Mouse (Mus musculus) CH12.LX (cell line): ENCODE measurements around the gene Nod2. TPM values are rescaled to one million over a fixed set of nuclear protein-coding genes. Genes with fewer than 3 reads are reported as not detected.

Experiments
- DNase-seq: peaks from one replicate; pipeline ENCODE4 v3.0.0-alpha.2; 2013; ENCODE audit errors: extremely low read depth
- H3K27ac ChIP-seq: 2 replicates; pipeline ENCODE4 v1.5.1; 2012; ENCODE audit warnings: low read depth, mild to moderate bottlenecking, control low read depth, moderate library complexity; ENCODE audit not compliant: insufficient read depth
- H3K27me3 ChIP-seq: replicated peaks from 2 replicates; pipeline ENCODE3; 2012; ENCODE audit warnings: inconsistent platforms
- H3K36me3 ChIP-seq, 2 experiments: replicated peaks in 1 of 2; 2 replicates each; pipeline versions ENCODE3 to v1.6.1; 2012; ENCODE audit warnings: inconsistent platforms in 1 of 2, low read length in 1 of 2, mild to moderate bottlenecking in 1 of 2, mixed read lengths in 1 of 2, moderate library complexity in 1 of 2; ENCODE audit not compliant: control insufficient read depth in 1 of 2, insufficient read depth in 1 of 2
- H3K4me1 ChIP-seq, 2 experiments: 2 replicates each; pipeline ENCODE4 v1.6.1; 2012; ENCODE audit warnings: inconsistent platforms in 1 of 2, moderate library complexity in 1 of 2; ENCODE audit not compliant: insufficient read depth in 2 of 2, control insufficient read depth in 1 of 2
- H3K4me2 ChIP-seq: 2 replicates; pipeline ENCODE4 v1.6.1; 2012; ENCODE audit warnings: low read depth, mild to moderate bottlenecking, control low read depth; ENCODE audit not compliant: poor library complexity, insufficient read depth, severe bottlenecking
- H3K4me3 ChIP-seq, 3 experiments: fragments of 150-350 bp in 1 of 3; sonication (generic) in 1 of 3; replicated peaks in 1 of 3; 2 replicates each; pipeline versions ENCODE3 to v1.5.1; 2011 to 2012; ENCODE audit warnings: low read depth in 2 of 3, low read length in 2 of 3, mild to moderate bottlenecking in 2 of 3, moderate library complexity in 2 of 3, control low read depth in 1 of 3, improper control_type of control experiment in 1 of 3, inconsistent platforms in 1 of 3, mixed read lengths in 1 of 3; ENCODE audit not compliant: poor library complexity in 1 of 3
- H3K79me2 ChIP-seq: replicated peaks from 2 replicates; pipeline ENCODE4 v1.6.1; 2012; ENCODE audit warnings: mild to moderate bottlenecking, moderate library complexity; ENCODE audit not compliant: control insufficient read depth, poor library complexity, insufficient read depth, severe bottlenecking; ENCODE audit errors: extremely low read depth
- H3K9ac ChIP-seq: 2 replicates; pipeline ENCODE4 v1.6.1; 2012; ENCODE audit warnings: low read depth, mild to moderate bottlenecking, control low read depth, moderate library complexity; ENCODE audit not compliant: insufficient read depth
- H3K9me3 ChIP-seq: replicated peaks from 2 replicates; pipeline ENCODE3; 2012; ENCODE audit warnings: low read length, inconsistent platforms, mixed read lengths
- CHD1 ChIP-seq: IDR thresholded peaks from 2 replicates; pipeline ENCODE4 v1.6.1; 2012; ENCODE audit warnings: low read depth, low read length, improper control_type of control experiment, inconsistent platforms
- ELF1 ChIP-seq: IDR thresholded peaks from 2 replicates; pipeline ENCODE4 v1.6.1; 2014; ENCODE audit warnings: low read depth, mild to moderate bottlenecking, inconsistent platforms, low read length, improper control_type of control experiment
- GABPA ChIP-seq: IDR thresholded peaks from 2 replicates; pipeline ENCODE4 v1.6.1; 2012; ENCODE audit warnings: low read depth, low read length, improper control_type of control experiment, inconsistent platforms; ENCODE audit not compliant: insufficient replicate concordance
- JUND ChIP-seq: conservative IDR thresholded peaks from 2 replicates; pipeline ENCODE4 v1.6.1; 2011; ENCODE audit warnings: low read depth, low read length, improper control_type of control experiment
- MAZ ChIP-seq: IDR thresholded peaks from 2 replicates; pipeline ENCODE4 v1.6.1; 2012; ENCODE audit warnings: low read depth, mild to moderate bottlenecking, inconsistent platforms, low read length, improper control_type of control experiment, moderate library complexity
- MXI1 ChIP-seq: IDR thresholded peaks from 2 replicates; pipeline ENCODE4 v1.6.1; 2011; ENCODE audit warnings: mild to moderate bottlenecking, low read depth, low read length, improper control_type of control experiment
- NELFE ChIP-seq: IDR thresholded peaks from 2 replicates; pipeline ENCODE4 v1.6.1; 2011; ENCODE audit warnings: low read depth, low read length, improper control_type of control experiment
- NRF1 ChIP-seq: IDR thresholded peaks from 2 replicates; pipeline ENCODE4 v1.6.1; 2014; ENCODE audit warnings: low read depth, mild to moderate bottlenecking, inconsistent platforms, low read length, improper control_type of control experiment, moderate library complexity
- PAX5 ChIP-seq: IDR thresholded peaks from 2 replicates; pipeline ENCODE4 v1.6.1; 2012; ENCODE audit warnings: low read length, inconsistent platforms, mixed read lengths
- POLR2A ChIP-seq: IDR thresholded peaks from 2 replicates; pipeline ENCODE4 v1.6.1; 2011; ENCODE audit warnings: low read depth, mild to moderate bottlenecking, improper control_type of control experiment, low read length
- POLR2AphosphoS2 ChIP-seq: IDR thresholded peaks from 2 replicates; pipeline ENCODE4 v1.6.1; 2011; ENCODE audit warnings: low read depth, low read length, improper control_type of control experiment
- SIN3A ChIP-seq: IDR thresholded peaks from 2 replicates; pipeline ENCODE4 v1.6.1; 2012; ENCODE audit warnings: low read length, improper control_type of control experiment, inconsistent platforms
- SMC3 ChIP-seq: IDR thresholded peaks from 2 replicates; pipeline ENCODE4 v1.6.1; 2011; ENCODE audit warnings: low read depth, low read length, improper control_type of control experiment
- TBP ChIP-seq: conservative IDR thresholded peaks from 2 replicates; pipeline ENCODE4 v1.6.1; 2011; ENCODE audit warnings: low read depth, low read length, improper control_type of control experiment
- TCF12 ChIP-seq: IDR thresholded peaks from 2 replicates; pipeline ENCODE4 v1.6.1; 2014; ENCODE audit warnings: low read depth, mild to moderate bottlenecking, inconsistent platforms, low read length, improper control_type of control experiment
- UBTF ChIP-seq: IDR thresholded peaks from 2 replicates; pipeline ENCODE4 v1.6.1; 2012; ENCODE audit warnings: low read depth, mild to moderate bottlenecking, inconsistent platforms, low read length, improper control_type of control experiment, moderate library complexity
- USF1 ChIP-seq: IDR thresholded peaks from 2 replicates; pipeline ENCODE4 v1.6.1; 2014; ENCODE audit warnings: low read depth, mild to moderate bottlenecking, inconsistent platforms, low read length, improper control_type of control experiment
- ZKSCAN1 ChIP-seq: IDR thresholded peaks from 2 replicates; pipeline ENCODE4 v1.6.1; 2012; ENCODE audit warnings: low read depth, inconsistent platforms, low read length, improper control_type of control experiment, borderline replicate concordance
- ZNF384 ChIP-seq: IDR thresholded peaks from 2 replicates; pipeline ENCODE4 v1.6.1; 2012; ENCODE audit warnings: low read depth, low read length, improper control_type of control experiment, inconsistent platforms
- dilution Hi-C: fragments of 300-500 bp; cut with MboI; formaldehyde crosslinking; loops from 2 replicates; pipeline ENCODE4 v1.14.3; 2020; ENCODE audit warnings: low sequenced_read_pairs; ENCODE audit not compliant: extremely low pct_unique_long_range_greater_than_20kb, extremely low pct_ligation_motif_present
- in situ Hi-C: fragments of 300-500 bp; cut with MboI; formaldehyde crosslinking; loops from 3 replicates; pipeline ENCODE4 v1.14.3; 2019; ENCODE audit warnings: low sequenced_read_pairs, low pct_ligation_motif_present, low pct_unique_long_range_greater_than_20kb, mixed read lengths
- polyA plus RNA-seq: library from polyadenylated mRNA; unstranded; fragments of >175 nt; gene quantifications from 2 replicates; pipeline ENCODE4 v1.2.1, GENCODE M21; 2012; ENCODE audit warnings: low read depth; ENCODE audit not compliant: insufficient read length
- total RNA-seq, 2 experiments: library from RNA; depleted of rRNA; stranded (reverse); fragments of 300-350 nt in 1 of 2; fragments of >200 nt in 1 of 2; gene quantifications; 2 replicates each; pipeline ENCODE4 v1.2.3; 2012 to 2014

Gene Nod2
- total and polyA plus RNA-seq, 3 experiments, result 4.3 to 10.9 (median 7.5) TPM

DNA sequence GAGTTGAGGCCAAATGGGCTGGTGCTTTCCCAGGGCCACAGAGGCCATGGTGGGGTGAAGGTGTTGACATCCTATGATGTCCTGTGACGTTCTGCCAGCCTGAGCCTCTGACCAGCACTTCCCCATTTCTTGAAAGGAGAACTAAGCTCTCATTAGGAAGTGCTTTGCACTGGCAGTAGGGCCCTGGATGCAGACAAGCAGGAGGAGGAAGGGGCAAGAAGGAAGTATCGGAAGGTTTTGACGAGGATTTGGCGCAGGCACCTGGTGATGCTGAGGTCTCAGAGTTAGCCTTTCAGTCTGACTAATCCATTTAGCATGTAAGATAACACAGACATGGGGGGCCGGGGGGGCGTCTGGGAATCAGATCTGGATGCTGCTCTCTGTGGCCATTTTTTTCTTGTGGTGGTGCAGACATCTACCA lies 15.3 kb downstream of the Nod2 start (continued):
- TF ChIP-seq GABPA (no peak), SIN3A (peak; percentile 83), ZNF384 (peak; percentile 58), ELF1 (peak; percentile 80), POLR2AphosphoS2 (no peak), ZKSCAN1 (no peak), SMC3 (no peak; the same call in 1 of the 2 replicates), PAX5 (no peak), MXI1 (0 out of 2 replicates have a peak, but pooled peaks have one; percentile 45), CHD1 (0 out of 2 replicates have a peak, but pooled peaks have one; percentile 0), USF1 (no peak), POLR2A (peak; percentile 22), NELFE (0 out of 2 replicates have a peak, but pooled peaks have one; percentile 24), UBTF (no peak), JUND (no peak; the same call in 1 of the 2 replicates), TCF12 (peak; percentile 4; the same call in 1 of the 2 replicates), MAZ (no peak)

DNA sequence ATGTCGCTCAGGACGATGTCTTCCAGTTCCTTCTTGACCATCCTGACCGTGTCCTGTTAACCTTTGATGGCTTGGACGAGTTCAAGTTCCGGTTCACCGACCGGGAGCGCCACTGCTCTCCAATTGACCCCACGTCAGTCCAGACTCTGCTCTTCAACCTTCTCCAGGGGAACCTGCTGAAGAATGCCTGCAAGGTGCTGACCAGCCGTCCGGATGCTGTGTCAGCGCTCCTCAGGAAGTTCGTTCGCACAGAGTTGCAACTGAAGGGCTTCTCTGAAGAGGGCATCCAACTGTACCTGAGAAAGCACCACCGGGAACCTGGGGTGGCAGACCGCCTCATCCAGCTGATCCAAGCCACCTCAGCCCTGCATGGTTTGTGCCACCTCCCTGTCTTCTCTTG lies 17.0 kb downstream of the Nod2 start:
- Histone ChIP-seq H3K4me2 (no peak overlapping the region), H3K9me3 (no peaks in the 10 kb centered on the region), H3K36me3 (peaks cover 46 to 63% of the 10 kb centered on the region in 2 experiments), H3K27ac (0 out of 2 replicates have a peak overlapping the region, but pooled peaks have one; percentile 12), H3K79me2 (peaks cover 26% of the 10 kb centered on the region), H3K4me3 (no peak overlapping the region), H3K27me3 (no peaks in the 10 kb centered on the region), H3K9ac (no peak overlapping the region), H3K4me1 (peaks cover 50 to 92% of the 10 kb centered on the region in 2 experiments)
- dilution Hi-C loops, result no loop called here
- TF ChIP-seq JUND (no peak), SIN3A (no peak), NRF1 (no peak), PAX5 (no peak), TBP (no peak), TCF12 (no peak), MAZ (no peak), NELFE (no peak)
- no peak for DNase-seq
- in situ Hi-C loops, result no loop called here
